Mouse (Mus musculus) CH12.LX (cell line): ENCODE measurements around the gene Lce3a. TPM values are rescaled to one million over a fixed set of nuclear protein-coding genes. Genes with fewer than 3 reads are reported as not detected.

ENCODE experiments used
- DNase-seq: peaks from one replicate; pipeline ENCODE4 v3.0.0-alpha.2; 2013; ENCODE audit errors: extremely low read depth
- H3K27ac ChIP-seq: 2 replicates; pipeline ENCODE4 v1.5.1; 2012; ENCODE audit warnings: low read depth, mild to moderate bottlenecking, control low read depth, moderate library complexity; ENCODE audit not compliant: insufficient read depth
- H3K27me3 ChIP-seq: replicated peaks from 2 replicates; pipeline ENCODE3; 2012; ENCODE audit warnings: inconsistent platforms
- H3K36me3 ChIP-seq, 2 experiments: replicated peaks in 1 of 2; 2 replicates each; pipeline versions ENCODE3 to v1.6.1; 2012; ENCODE audit warnings: inconsistent platforms in 1 of 2, low read length in 1 of 2, mild to moderate bottlenecking in 1 of 2, mixed read lengths in 1 of 2, moderate library complexity in 1 of 2; ENCODE audit not compliant: control insufficient read depth in 1 of 2, insufficient read depth in 1 of 2
- H3K4me1 ChIP-seq, 2 experiments: 2 replicates each; pipeline ENCODE4 v1.6.1; 2012; ENCODE audit warnings: inconsistent platforms in 1 of 2, moderate library complexity in 1 of 2; ENCODE audit not compliant: insufficient read depth in 2 of 2, control insufficient read depth in 1 of 2
- H3K4me2 ChIP-seq: 2 replicates; pipeline ENCODE4 v1.6.1; 2012; ENCODE audit warnings: low read depth, mild to moderate bottlenecking, control low read depth; ENCODE audit not compliant: poor library complexity, insufficient read depth, severe bottlenecking
- H3K4me3 ChIP-seq, 3 experiments: fragments of 150-350 bp in 1 of 3; sonication (generic) in 1 of 3; replicated peaks in 1 of 3; 2 replicates each; pipeline versions ENCODE3 to v1.5.1; 2011 to 2012; ENCODE audit warnings: low read depth in 2 of 3, low read length in 2 of 3, mild to moderate bottlenecking in 2 of 3, moderate library complexity in 2 of 3, control low read depth in 1 of 3, improper control_type of control experiment in 1 of 3, inconsistent platforms in 1 of 3, mixed read lengths in 1 of 3; ENCODE audit not compliant: poor library complexity in 1 of 3
- H3K79me2 ChIP-seq: replicated peaks from 2 replicates; pipeline ENCODE4 v1.6.1; 2012; ENCODE audit warnings: mild to moderate bottlenecking, moderate library complexity; ENCODE audit not compliant: control insufficient read depth, poor library complexity, insufficient read depth, severe bottlenecking; ENCODE audit errors: extremely low read depth
- H3K9ac ChIP-seq: 2 replicates; pipeline ENCODE4 v1.6.1; 2012; ENCODE audit warnings: low read depth, mild to moderate bottlenecking, control low read depth, moderate library complexity; ENCODE audit not compliant: insufficient read depth
- H3K9me3 ChIP-seq: replicated peaks from 2 replicates; pipeline ENCODE3; 2012; ENCODE audit warnings: low read length, inconsistent platforms, mixed read lengths
- CHD1 ChIP-seq: IDR thresholded peaks from 2 replicates; pipeline ENCODE4 v1.6.1; 2012; ENCODE audit warnings: low read depth, low read length, improper control_type of control experiment, inconsistent platforms
- E2F4 ChIP-seq: IDR thresholded peaks from 2 replicates; pipeline ENCODE4 v1.6.1; 2011; ENCODE audit warnings: low read depth, low read length, improper control_type of control experiment; ENCODE audit not compliant: insufficient replicate concordance
- IRF4 ChIP-seq: IDR thresholded peaks from 2 replicates; pipeline ENCODE4 v1.6.1; 2014; ENCODE audit warnings: low read depth, mild to moderate bottlenecking, inconsistent platforms, low read length, improper control_type of control experiment
- NELFE ChIP-seq: IDR thresholded peaks from 2 replicates; pipeline ENCODE4 v1.6.1; 2011; ENCODE audit warnings: low read depth, low read length, improper control_type of control experiment
- POLR2A ChIP-seq: IDR thresholded peaks from 2 replicates; pipeline ENCODE4 v1.6.1; 2011; ENCODE audit warnings: low read depth, mild to moderate bottlenecking, improper control_type of control experiment, low read length
- RAD21 ChIP-seq: IDR thresholded peaks from 2 replicates; pipeline ENCODE4 v1.6.1; 2011; ENCODE audit warnings: low read depth, mild to moderate bottlenecking, low read length, improper control_type of control experiment, moderate library complexity
- SMC3 ChIP-seq: IDR thresholded peaks from 2 replicates; pipeline ENCODE4 v1.6.1; 2011; ENCODE audit warnings: low read depth, low read length, improper control_type of control experiment
- UBTF ChIP-seq: IDR thresholded peaks from 2 replicates; pipeline ENCODE4 v1.6.1; 2012; ENCODE audit warnings: low read depth, mild to moderate bottlenecking, inconsistent platforms, low read length, improper control_type of control experiment, moderate library complexity
- ZNF384 ChIP-seq: IDR thresholded peaks from 2 replicates; pipeline ENCODE4 v1.6.1; 2012; ENCODE audit warnings: low read depth, low read length, improper control_type of control experiment, inconsistent platforms
- dilution Hi-C: fragments of 300-500 bp; cut with MboI; formaldehyde crosslinking; loops from 2 replicates; pipeline ENCODE4 v1.14.3; 2020; ENCODE audit warnings: low sequenced_read_pairs; ENCODE audit not compliant: extremely low pct_unique_long_range_greater_than_20kb, extremely low pct_ligation_motif_present
- in situ Hi-C: fragments of 300-500 bp; cut with MboI; formaldehyde crosslinking; loops from 3 replicates; pipeline ENCODE4 v1.14.3; 2019; ENCODE audit warnings: low sequenced_read_pairs, low pct_ligation_motif_present, low pct_unique_long_range_greater_than_20kb, mixed read lengths
- polyA plus RNA-seq: library from polyadenylated mRNA; unstranded; fragments of >175 nt; gene quantifications from 2 replicates; pipeline ENCODE4 v1.2.1, GENCODE M21; 2012; ENCODE audit warnings: low read depth; ENCODE audit not compliant: insufficient read length
- total RNA-seq, 2 experiments: library from RNA; depleted of rRNA; stranded (reverse); fragments of 300-350 nt in 1 of 2; fragments of >200 nt in 1 of 2; gene quantifications; 2 replicates each; pipeline ENCODE4 v1.2.3; 2012 to 2014

Gene Lce3a
- total and polyA plus RNA-seq, 3 experiments, result not detected

GRCm38 (mm10) chr3:92894489-92894888, 31.5 kb downstream of the Lce3a start:
- dilution Hi-C loops, result no loop called here
- no peaks in the 10 kb centered on the region for H3K36me3 ChIP-seq
- H3K79me2 ChIP-seq, result no peaks in the 10 kb centered on the region
- no peaks in the 10 kb centered on the region for H3K27me3 ChIP-seq
- H3K4me1 ChIP-seq, result no peaks in the 10 kb centered on the region
- no peak for TF ChIP-seq SMC3
- TF ChIP-seq POLR2A, result no peak
- H3K4me3 ChIP-seq, result no peak overlapping the region
- H3K27ac ChIP-seq, result no peak overlapping the region
- no peak for DNase-seq
- no peaks in the 10 kb centered on the region for H3K9me3 ChIP-seq
- H3K4me2 ChIP-seq, result no peak overlapping the region
- H3K9ac ChIP-seq, result no peak overlapping the region
- in situ Hi-C loops, result no loop called here

- Histone ChIP-seq H3K79me2 (no peaks in the 10 kb centered on the region), H3K27me3 (no peaks in the 10 kb centered on the region), H3K9ac (no peak overlapping the region), H3K27ac (no peak overlapping the region), H3K4me2 (no peak overlapping the region), H3K9me3 (no peaks in the 10 kb centered on the region), H3K4me3 (no peak overlapping the region), H3K4me1 (no peaks in the 10 kb centered on the region), H3K36me3 (no peaks in the 10 kb centered on the region)
- TF ChIP-seq CHD1 (no peak), E2F4 (no peak), RAD21 (no peak), NELFE (no peak), UBTF (no peak), IRF4 (no peak), ZNF384 (no peak)
- in situ Hi-C loops (no loop called here), dilution Hi-C loops (no loop called here)
- DNase-seq, result no peak
These were observed 32.0 kb downstream of the Lce3a start for GRCm38 (mm10) chr3:92894063-92894462.

Other genes with a start within 250 kb of the Lce3a start
Only the 20 nearest of the 22 such genes appear.
- not detected in 2 replicates for gene Lce1e, start 217.2 kb downstream of the Lce3a start, total RNA-seq (2012; rRNA removed)
- gene Lce1e, start 217.2 kb downstream of the Lce3a start, total RNA-seq (2014; rRNA removed), result not detected in 2 replicates
- gene Lce1e, start 217.2 kb downstream of the Lce3a start, polyA plus RNA-seq, result not detected in 2 replicates
- not detected in 2 replicates for gene Lce1f, start 205.9 kb downstream of the Lce3a start, total RNA-seq (2012; rRNA removed)
- gene Lce1f, start 205.9 kb downstream of the Lce3a start, total RNA-seq (2014; rRNA removed), result not detected in 2 replicates
- gene Lce1f, start 205.9 kb downstream of the Lce3a start, polyA plus RNA-seq, result not detected in 2 replicates
- not detected in 2 replicates for gene Gm38119, start 187.1 kb downstream of the Lce3a start, total RNA-seq (2012; rRNA removed)
- gene Gm38119, start 187.1 kb downstream of the Lce3a start, total RNA-seq (2014; rRNA removed), result not detected in 2 replicates
- not detected in 2 replicates for gene Gm38119, start 187.1 kb downstream of the Lce3a start, polyA plus RNA-seq
- not detected in 2 replicates for gene Lce1g, start 173.9 kb downstream of the Lce3a start, total RNA-seq (2012; rRNA removed)
- gene Lce1g, start 173.9 kb downstream of the Lce3a start, total RNA-seq (2014; rRNA removed), result not detected in 2 replicates
- not detected in 2 replicates for gene Lce1g, start 173.9 kb downstream of the Lce3a start, polyA plus RNA-seq
- gene Lce1h, start 161.2 kb downstream of the Lce3a start, total RNA-seq (2012; rRNA removed), result not detected in 2 replicates
- not detected in 2 replicates for gene Lce1h, start 161.2 kb downstream of the Lce3a start, total RNA-seq (2014; rRNA removed)
- not detected in 2 replicates for gene Lce1h, start 161.2 kb downstream of the Lce3a start, polyA plus RNA-seq
- gene Lce1i, start 147.3 kb downstream of the Lce3a start, total RNA-seq (2012; rRNA removed), result not detected in 2 replicates
- not detected in 2 replicates for gene Lce1i, start 147.3 kb downstream of the Lce3a start, total RNA-seq (2014; rRNA removed)
- not detected in 2 replicates for gene Lce1i, start 147.3 kb downstream of the Lce3a start, polyA plus RNA-seq
- not detected in 2 replicates for gene Lce1j, start 135.7 kb downstream of the Lce3a start, total RNA-seq (2012; rRNA removed)
- not detected in 2 replicates for gene Lce1j, start 135.7 kb downstream of the Lce3a start, total RNA-seq (2014; rRNA removed)
- not detected in 2 replicates for gene Lce1j, start 135.7 kb downstream of the Lce3a start, polyA plus RNA-seq
- not detected in 2 replicates for gene Lce1k, start 118.3 kb downstream of the Lce3a start, total RNA-seq (2012; rRNA removed)
- gene Lce1k, start 118.3 kb downstream of the Lce3a start, total RNA-seq (2014; rRNA removed), result not detected in 2 replicates
- not detected in 2 replicates for gene Lce1k, start 118.3 kb downstream of the Lce3a start, polyA plus RNA-seq
- not detected in 2 replicates for gene Kprp, start 99.0 kb downstream of the Lce3a start, total RNA-seq (2012; rRNA removed)
- gene Kprp, start 99.0 kb downstream of the Lce3a start, total RNA-seq (2014; rRNA removed), result not detected in 2 replicates
- gene Kprp, start 99.0 kb downstream of the Lce3a start, polyA plus RNA-seq, result not detected in 2 replicates
- gene Lce1l, start 74.9 kb downstream of the Lce3a start, total RNA-seq (2012; rRNA removed), result not detected in 2 replicates
- gene Lce1l, start 74.9 kb downstream of the Lce3a start, total RNA-seq (2014; rRNA removed), result not detected in 2 replicates
- gene Lce1l, start 74.9 kb downstream of the Lce3a start, polyA plus RNA-seq, result not detected in 2 replicates
- gene 2310050C09Rik, start 56.0 kb downstream of the Lce3a start, total RNA-seq (2012; rRNA removed), result not detected in 2 replicates
- not detected in 2 replicates for gene 2310050C09Rik, start 56.0 kb downstream of the Lce3a start, total RNA-seq (2014; rRNA removed)
- gene 2310050C09Rik, start 56.0 kb downstream of the Lce3a start, polyA plus RNA-seq, result not detected in 2 replicates
- not detected in 2 replicates for gene Lce3b, start 6.7 kb upstream of the Lce3a start, total RNA-seq (2012; rRNA removed)
- not detected in 2 replicates for gene Lce3b, start 6.7 kb upstream of the Lce3a start, total RNA-seq (2014; rRNA removed)
- not detected in 2 replicates for gene Lce3b, start 6.7 kb upstream of the Lce3a start, polyA plus RNA-seq
- not detected in 2 replicates for gene Lce3c, start 18.3 kb upstream of the Lce3a start, total RNA-seq (2012; rRNA removed)
- gene Lce3c, start 18.3 kb upstream of the Lce3a start, total RNA-seq (2014; rRNA removed), result not detected in 2 replicates
- not detected in 2 replicates for gene Lce3c, start 18.3 kb upstream of the Lce3a start, polyA plus RNA-seq
- gene Lce3d, start 31.2 kb upstream of the Lce3a start, total RNA-seq (2012; rRNA removed), result not detected in 2 replicates
- not detected in 2 replicates for gene Lce3d, start 31.2 kb upstream of the Lce3a start, total RNA-seq (2014; rRNA removed)
- not detected in 2 replicates for gene Lce3d, start 31.2 kb upstream of the Lce3a start, polyA plus RNA-seq
- not detected in 2 replicates for gene Lce3e, start 40.8 kb upstream of the Lce3a start, total RNA-seq (2012; rRNA removed)
- gene Lce3e, start 40.8 kb upstream of the Lce3a start, total RNA-seq (2014; rRNA removed), result not detected in 2 replicates
- gene Lce3e, start 40.8 kb upstream of the Lce3a start, polyA plus RNA-seq, result not detected in 2 replicates
- gene Lce3f, start 66.0 kb upstream of the Lce3a start, total RNA-seq (2012; rRNA removed), result not detected in 2 replicates
- not detected in 2 replicates for gene Lce3f, start 66.0 kb upstream of the Lce3a start, total RNA-seq (2014; rRNA removed)
- not detected in 2 replicates for gene Lce3f, start 66.0 kb upstream of the Lce3a start, polyA plus RNA-seq
- not detected in 2 replicates for gene Crct1, start 89.5 kb upstream of the Lce3a start, total RNA-seq (2012; rRNA removed)
- gene Crct1, start 89.5 kb upstream of the Lce3a start, total RNA-seq (2014; rRNA removed), result not detected in 2 replicates
- gene Crct1, start 89.5 kb upstream of the Lce3a start, polyA plus RNA-seq, result not detected in 2 replicates
- gene Lce1m, start 92.8 kb upstream of the Lce3a start, total RNA-seq (2012; rRNA removed), result not detected in 2 replicates
- gene Lce1m, start 92.8 kb upstream of the Lce3a start, total RNA-seq (2014; rRNA removed), result not detected in 2 replicates
- gene Lce1m, start 92.8 kb upstream of the Lce3a start, polyA plus RNA-seq, result not detected in 2 replicates
- not detected in 2 replicates for gene Gm4858, start 142.6 kb upstream of the Lce3a start, total RNA-seq (2012; rRNA removed)
- not detected in 2 replicates for gene Gm4858, start 142.6 kb upstream of the Lce3a start, total RNA-seq (2014; rRNA removed)
- not detected in 2 replicates for gene Gm4858, start 142.6 kb upstream of the Lce3a start, polyA plus RNA-seq
- not detected in 2 replicates for gene Crnn, start 218.6 kb upstream of the Lce3a start, total RNA-seq (2012; rRNA removed)
- gene Crnn, start 218.6 kb upstream of the Lce3a start, total RNA-seq (2014; rRNA removed), result not detected in 2 replicates
- gene Crnn, start 218.6 kb upstream of the Lce3a start, polyA plus RNA-seq, result not detected in 2 replicates